Mouse (Mus musculus): ENCODE measurements around the gene Cul5. TPM values are rescaled to one million over a fixed set of nuclear protein-coding genes. Genes with fewer than 3 reads are reported as not detected.

Gene Cul5
- polyA plus RNA-seq, 1 experiment, result 2.1 TPM

DNA sequence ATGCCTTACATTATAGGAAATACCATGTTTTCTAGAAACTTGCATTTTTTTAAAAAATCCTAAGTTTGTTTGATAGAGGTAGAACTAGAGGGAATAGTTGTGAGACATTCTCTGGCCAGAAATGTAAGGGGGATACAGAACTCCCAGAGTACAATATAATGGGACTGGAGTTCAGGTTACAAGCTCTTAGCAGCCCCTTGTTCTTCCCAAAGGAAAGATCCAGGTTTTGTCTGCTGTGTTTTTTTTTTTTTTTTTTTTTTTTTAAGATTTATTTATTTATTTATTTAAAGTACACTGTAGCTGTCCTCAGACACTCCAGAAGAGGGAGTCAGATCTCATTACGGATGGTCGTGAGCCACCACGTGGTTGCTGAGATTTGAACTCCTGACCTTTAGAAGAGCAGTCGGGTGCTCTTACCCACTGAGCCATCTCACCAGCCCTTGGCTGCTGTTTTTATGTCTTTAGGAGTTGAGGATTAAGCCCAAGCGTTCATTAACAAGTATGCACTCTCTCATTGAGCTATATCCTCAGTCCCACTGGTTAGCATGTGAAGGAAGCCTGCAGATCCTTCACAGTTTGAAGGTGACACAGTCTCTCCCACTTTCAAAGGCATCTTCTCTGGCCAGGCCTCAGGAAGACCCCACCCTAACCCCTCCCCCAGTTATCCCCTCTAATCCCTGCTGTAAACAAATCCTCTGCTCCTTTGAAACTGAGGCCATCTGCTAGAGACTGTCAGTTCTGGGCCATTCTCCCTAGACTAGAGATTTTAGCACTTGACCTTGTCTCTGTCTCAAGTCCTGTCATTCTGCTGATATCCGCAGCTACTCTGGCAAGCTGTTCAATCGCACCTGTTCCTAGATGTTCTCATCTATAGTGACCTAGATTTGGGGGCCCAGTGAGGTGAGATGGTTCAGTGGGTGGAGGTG is 22.2 kb upstream of the Cul5 start:
- 73% methylated on average over 7 of the region's 7 CpGs for WGBS

GRCm38 (mm10) chr9:53680851-53681250 is 11.0 kb upstream of the Cul5 start:
- 98% methylated on average over 1 of the region's 1 CpGs for WGBS
- Histone ChIP-seq H3K27ac (ENCODE audit: insufficient read depth, low read length) (no peak overlapping the region), H3K27me3 (ENCODE audit: control insufficient read depth, insufficient read depth, low read length) (no peaks in the 10 kb centered on the region), H3K36me3 (ENCODE audit: control insufficient read depth, insufficient read depth, low read length) (no peaks in the 10 kb centered on the region), H3K4me1 (ENCODE audit: control insufficient read depth, insufficient read depth, insufficient read length) (no peaks in the 10 kb centered on the region), H3K4me3 (ENCODE audit: extremely low read depth, insufficient read depth, insufficient read length) (no peak overlapping the region)
- TF ChIP-seq CTCF (IDR thresholded peaks at IDR 0.05; ENCODE audit: extremely low read depth, insufficient read depth, insufficient read length, insufficient replicate concordance), result no peak
- no peak for TF ChIP-seq POLR2A (IDR thresholded peaks at IDR 0.05; ENCODE audit: low read depth, low read length)
- DNase-seq (ENCODE audit: low read depth in 1 of 2, low spot score in 2 of 2), result no peak

More for the DNA sequence above, 22.2 kb upstream of the Cul5 start:
- H3K4me1 ChIP-seq (ENCODE audit: control insufficient read depth, insufficient read depth, insufficient read length), result no peaks in the 10 kb centered on the region
- no peak overlapping the region for H3K4me3 ChIP-seq (ENCODE audit: extremely low read depth, insufficient read depth, insufficient read length)
- TF ChIP-seq POLR2A (IDR thresholded peaks at IDR 0.05; ENCODE audit: low read depth, low read length) (no peak), CTCF (IDR thresholded peaks at IDR 0.05; ENCODE audit: extremely low read depth, insufficient read depth, insufficient read length, insufficient replicate concordance) (no peak)
- H3K27me3 ChIP-seq (ENCODE audit: control insufficient read depth, insufficient read depth, low read length), result no peaks in the 10 kb centered on the region
- no peak overlapping the region for H3K27ac ChIP-seq (ENCODE audit: insufficient read depth, low read length)
- H3K36me3 ChIP-seq (ENCODE audit: control insufficient read depth, insufficient read depth, low read length), result no peaks in the 10 kb centered on the region
- no peak for DNase-seq (ENCODE audit: low read depth in 1 of 2, low spot score in 2 of 2)

DNA sequence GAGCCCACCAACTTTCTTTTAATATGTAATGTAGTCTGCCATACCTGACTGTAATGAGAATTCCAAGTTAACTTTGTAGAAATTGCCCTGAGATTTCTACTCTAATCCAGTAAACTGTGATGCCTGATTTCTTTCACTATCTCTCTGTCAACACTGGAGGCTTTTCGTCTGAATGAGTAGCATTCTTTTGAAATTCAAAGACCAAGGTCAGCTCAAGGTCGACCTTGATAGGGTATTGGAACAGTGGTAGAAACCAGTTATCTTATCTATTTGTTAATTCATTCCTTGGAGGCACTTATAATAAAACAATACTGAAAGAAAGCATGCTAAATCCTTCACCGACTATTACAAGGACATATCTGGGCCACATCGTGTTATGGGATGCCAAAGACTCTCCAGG is 7.1 kb upstream of the Cul5 start:
- Histone ChIP-seq H3K36me3 (ENCODE audit: control insufficient read depth, insufficient read depth, low read length) (no peaks in the 10 kb centered on the region), H3K27ac (ENCODE audit: insufficient read depth, low read length) (no peak overlapping the region), H3K27me3 (ENCODE audit: control insufficient read depth, insufficient read depth, low read length) (no peaks in the 10 kb centered on the region), H3K4me1 (ENCODE audit: control insufficient read depth, insufficient read depth, insufficient read length) (no peaks in the 10 kb centered on the region), H3K4me3 (ENCODE audit: extremely low read depth, insufficient read depth, insufficient read length) (no peak overlapping the region)
- WGBS, result 71% methylated on average over 4 of the region's 4 CpGs
- DNase-seq (ENCODE audit: low read depth in 1 of 2, low spot score in 2 of 2), result no peak
- TF ChIP-seq CTCF (IDR thresholded peaks at IDR 0.05; ENCODE audit: extremely low read depth, insufficient read depth, insufficient read length, insufficient replicate concordance), result no peak

GRCm38 (mm10) chr9:53673571-53673970 is 3.8 kb upstream of the Cul5 start:
- H3K4me1 ChIP-seq (ENCODE audit: control insufficient read depth, insufficient read depth, insufficient read length), result no peaks in the 10 kb centered on the region
- H3K4me3 ChIP-seq (ENCODE audit: extremely low read depth, insufficient read depth, insufficient read length), result no peak overlapping the region
- TF ChIP-seq POLR2A (IDR thresholded peaks at IDR 0.05; ENCODE audit: low read depth, low read length), result no peak
- peak; percentile 65; the same call in 1 of the 2 replicates for TF ChIP-seq CTCF (IDR thresholded peaks at IDR 0.05; ENCODE audit: extremely low read depth, insufficient read depth, insufficient read length, insufficient replicate concordance)
- no peaks in the 10 kb centered on the region for H3K36me3 ChIP-seq (ENCODE audit: control insufficient read depth, insufficient read depth, low read length)
- H3K27me3 ChIP-seq (ENCODE audit: control insufficient read depth, insufficient read depth, low read length), result no peaks in the 10 kb centered on the region
- WGBS, result 24% methylated on average over 3 of the region's 3 CpGs
- no peak overlapping the region for H3K27ac ChIP-seq (ENCODE audit: insufficient read depth, low read length)
- peak; percentile 72 to 80 for DNase-seq (ENCODE audit: low read depth in 1 of 2, low spot score in 2 of 2)

DNA sequence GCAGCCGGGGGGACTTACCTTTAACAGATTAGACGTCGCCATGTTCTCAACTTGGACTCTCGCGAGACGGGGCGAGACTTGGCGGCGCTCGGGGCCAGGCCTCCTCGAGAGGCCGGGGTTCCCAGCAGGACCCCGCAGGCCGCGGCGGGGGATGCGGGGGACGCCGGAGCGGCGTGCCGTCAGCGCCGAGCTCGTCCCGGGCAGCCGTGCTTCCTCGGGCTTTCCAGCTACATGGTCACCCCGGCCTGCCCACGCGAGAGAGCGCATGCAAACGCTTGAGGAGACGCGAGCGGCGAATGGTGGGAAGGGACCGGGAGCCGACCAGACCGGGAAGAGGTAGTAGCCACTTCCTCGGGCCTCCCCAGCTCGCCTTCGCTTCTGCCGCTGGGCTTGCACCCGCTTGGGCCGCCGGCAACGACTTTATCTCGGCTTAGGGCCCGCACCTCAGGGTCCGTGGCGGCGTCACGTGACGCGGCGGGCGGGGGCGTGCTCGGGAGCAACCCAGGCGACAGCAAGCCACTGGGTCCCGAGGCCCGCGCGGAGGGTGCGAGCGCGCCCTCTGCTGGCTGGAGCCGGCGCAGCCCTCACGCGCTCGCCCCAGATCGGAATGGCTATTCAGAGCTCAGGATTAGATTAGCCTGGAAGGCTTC is 2.7 kb downstream of the Cul5 start:
- Histone ChIP-seq H3K27me3 (ENCODE audit: control insufficient read depth, insufficient read depth, low read length) (no peaks in the 10 kb centered on the region), H3K36me3 (ENCODE audit: control insufficient read depth, insufficient read depth, low read length) (no peaks in the 10 kb centered on the region), H3K4me1 (ENCODE audit: control insufficient read depth, insufficient read depth, insufficient read length) (peaks cover 6% of the 10 kb centered on the region; the same call in 1 of the 2 replicates), H3K4me3 (ENCODE audit: extremely low read depth, insufficient read depth, insufficient read length) (peak overlapping the region; percentile 91), H3K27ac (ENCODE audit: insufficient read depth, low read length) (peak overlapping the region; percentile 85)
- TF ChIP-seq POLR2A (IDR thresholded peaks at IDR 0.05; ENCODE audit: low read depth, low read length), result peak; percentile 45; the same call in 1 of the 2 replicates
- TF ChIP-seq CTCF (IDR thresholded peaks at IDR 0.05; ENCODE audit: extremely low read depth, insufficient read depth, insufficient read length, insufficient replicate concordance), result peak; percentile 96
- DNase-seq (ENCODE audit: low read depth in 1 of 2, low spot score in 2 of 2), result peak; percentile 89 to 93
- WGBS, result under 1% methylated on average over 74 of the region's 74 CpGs

- Histone ChIP-seq H3K27me3 (ENCODE audit: control insufficient read depth, insufficient read depth, low read length) (no peaks in the 10 kb centered on the region), H3K4me1 (ENCODE audit: control insufficient read depth, insufficient read depth, insufficient read length) (peaks cover 6% of the 10 kb centered on the region; the same call in 1 of the 2 replicates), H3K4me3 (ENCODE audit: extremely low read depth, insufficient read depth, insufficient read length) (peak overlapping the region; percentile 91), H3K36me3 (ENCODE audit: control insufficient read depth, insufficient read depth, low read length) (no peaks in the 10 kb centered on the region), H3K27ac (ENCODE audit: insufficient read depth, low read length) (peak overlapping the region; percentile 85)
- TF ChIP-seq CTCF (IDR thresholded peaks at IDR 0.05; ENCODE audit: extremely low read depth, insufficient read depth, insufficient read length, insufficient replicate concordance), result no peak
- TF ChIP-seq POLR2A (IDR thresholded peaks at IDR 0.05; ENCODE audit: low read depth, low read length), result no peak
- under 1% methylated on average over 28 of the region's 28 CpGs for WGBS
- DNase-seq (ENCODE audit: low read depth in 1 of 2, low spot score in 2 of 2), result no peak
Measured at GRCm38 (mm10) chr9:53666665-53667019, 3.2 kb downstream of the Cul5 start.
